Mouse (Mus musculus) right cerebral cortex, postnatal 14 days (tissue): ENCODE measurements around the gene Strn4.

Experiments
- DNase-seq: peaks from one replicate; pipeline ENCODE4 v3.0.0; 2022

Strn4 gene

GRCm38 (mm10) chr7:16815351-16815941 is at the start of gene Strn4:
TSS of gene Strn4 (plus strand) at chr7:16815889.
- DNase-seq: peak; percentile 63

- DNase-seq: no peak
Measured at GRCm38 (mm10) chr7:16766443-16766842, 49.2 kb upstream of the Strn4 start.

- no peak for DNase-seq
Measured at GRCm38 (mm10) chr7:16775888-16776287, 39.8 kb upstream of the Strn4 start.

GRCm38 (mm10) chr7:16780076-16780475 is 35.6 kb upstream of the Strn4 start:
- DNase-seq: no peak

GRCm38 (mm10) chr7:16780825-16781554 is 34.7 kb upstream of the Strn4 start, which contains the start of gene Slc1a5:
TSS of gene Slc1a5 (plus strand) at chr7:16781340.
- peak; percentile 62 for DNase-seq

- DNase-seq: no peak
Measured at GRCm38 (mm10) chr7:16781555-16781815, 34.2 kb upstream of the Strn4 start.

- DNase-seq: peak; percentile 13
Measured at GRCm38 (mm10) chr7:16781816-16782554, 33.7 kb upstream of the Strn4 start.

- DNase-seq: no peak
Measured at GRCm38 (mm10) chr7:16782555-16783125, 33.0 kb upstream of the Strn4 start.

- no peak for DNase-seq
Measured at GRCm38 (mm10) chr7:16783224-16783688, 32.4 kb upstream of the Strn4 start.

- DNase-seq: no peak
Measured at GRCm38 (mm10) chr7:16783758-16784415, 31.8 kb upstream of the Strn4 start.

- no peak for DNase-seq
Measured at GRCm38 (mm10) chr7:16784498-16784976, 31.2 kb upstream of the Strn4 start.

- no peak for DNase-seq
Measured at GRCm38 (mm10) chr7:16785541-16786083, 30.1 kb upstream of the Strn4 start.

- no peak for DNase-seq
Measured at GRCm38 (mm10) chr7:16792316-16792715, 23.4 kb upstream of the Strn4 start.

- DNase-seq: no peak
Measured at GRCm38 (mm10) chr7:16793010-16793725, 22.5 kb upstream of the Strn4 start.

GRCm38 (mm10) chr7:16794886-16795285 is 20.8 kb upstream of the Strn4 start:
- DNase-seq: no peak

- no peak for DNase-seq
Measured at GRCm38 (mm10) chr7:16804409-16805028, 11.2 kb upstream of the Strn4 start.

GRCm38 (mm10) chr7:16807936-16808335 is 7.8 kb upstream of the Strn4 start:
- DNase-seq: no peak

- no peak for DNase-seq
Measured at GRCm38 (mm10) chr7:16808647-16809046, 7.0 kb upstream of the Strn4 start.

GRCm38 (mm10) chr7:16809739-16810138 is 6.0 kb upstream of the Strn4 start:
- peak; percentile 69 for DNase-seq

GRCm38 (mm10) chr7:16810399-16810919 is 5.2 kb upstream of the Strn4 start:
- no peak for DNase-seq
